Mouse (Mus musculus): ENCODE data around the gene Zfp184. TPM values are rescaled to one million over a fixed set of nuclear protein-coding genes. Genes with fewer than 3 reads are reported as not detected.
A peak's percentile ranks its signal among the peaks of the same experiment; 100 is the strongest.

Gene Zfp184
- polyA plus RNA-seq, 1 experiment from 2014 or later = 3.7 TPM

DNA sequence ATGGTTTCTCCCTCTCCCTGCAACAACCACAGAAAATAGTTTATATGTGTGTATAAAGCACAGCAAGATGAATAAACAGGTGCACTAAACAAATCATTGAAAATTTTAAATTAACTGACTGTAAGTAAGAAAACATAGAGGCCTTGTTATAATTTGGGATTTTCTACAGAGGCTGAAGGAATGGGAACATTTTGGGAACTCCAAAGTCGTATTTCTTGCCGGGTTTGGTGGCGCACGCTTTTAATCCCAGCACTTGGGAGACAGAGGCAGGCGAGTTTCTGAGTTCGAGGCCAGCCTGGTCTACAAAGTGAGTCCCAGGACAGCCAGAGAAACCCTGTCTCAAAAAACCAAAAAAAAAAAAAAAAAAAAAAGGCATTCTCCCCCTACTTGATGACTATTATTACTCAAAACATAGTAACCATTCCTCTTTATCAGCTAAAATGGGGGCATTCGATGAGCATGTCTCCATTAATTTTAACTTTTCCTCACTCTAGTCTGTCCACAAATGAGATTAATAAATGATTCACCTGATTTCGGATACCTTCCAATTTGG, 24.1 kb upstream of the Zfp184 start:
- DNase-seq (ENCODE audit: low spot score) = no peak

DNA sequence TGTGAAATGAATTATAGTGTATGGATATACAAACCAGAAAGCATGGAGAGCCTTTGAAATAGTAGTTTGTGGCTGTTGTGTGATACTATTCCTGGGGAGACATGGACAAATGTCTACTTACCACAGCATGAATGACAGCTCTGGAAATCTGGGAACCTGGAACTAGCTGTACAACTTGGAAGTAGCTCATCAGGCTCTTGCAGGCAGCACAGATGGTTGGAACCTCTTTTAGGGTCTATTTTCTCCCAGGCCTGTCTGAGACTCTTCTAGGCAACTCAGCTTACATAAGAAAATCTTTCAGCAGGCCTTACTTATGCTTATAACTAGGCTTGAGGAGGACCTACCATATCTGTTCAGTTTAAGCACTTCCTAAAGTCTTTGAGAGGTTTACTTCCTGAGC, 21.5 kb upstream of the Zfp184 start:
- DNase-seq (ENCODE audit: low spot score) = no peak

GRCm38 (mm10) chr13:21924734-21925335, 20.1 kb upstream of the Zfp184 start:
- DNase-seq (ENCODE audit: low spot score) = peak; percentile 71

DNA sequence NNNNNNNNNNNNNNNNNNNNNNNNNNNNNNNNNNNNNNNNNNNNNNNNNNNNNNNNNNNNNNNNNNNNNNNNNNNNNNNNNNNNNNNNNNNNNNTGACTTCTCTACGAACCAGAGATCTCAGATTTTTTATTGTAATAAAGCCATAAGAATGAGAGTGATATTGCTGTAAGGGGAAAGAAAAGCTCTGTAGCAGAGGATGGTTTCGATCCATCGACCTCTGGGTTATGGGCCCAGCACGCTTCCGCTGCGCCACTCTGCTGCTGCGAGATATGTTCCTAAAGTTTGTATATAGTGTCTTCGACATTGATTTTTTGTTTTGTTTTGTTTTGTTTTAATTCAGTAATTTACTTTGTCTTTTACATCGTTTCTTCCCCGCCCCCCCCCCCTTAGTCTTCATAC, 13.9 kb upstream of the Zfp184 start:
- DNase-seq (ENCODE audit: low spot score) = peak; percentile 1

- DNase-seq (ENCODE audit: low spot score) = no peak
Measured at GRCm38 (mm10) chr13:21931740-21932139, 13.2 kb upstream of the Zfp184 start.

- DNase-seq (ENCODE audit: low spot score) = peak; percentile 50
Measured at GRCm38 (mm10) chr13:21933626-21934548, 11.0 kb upstream of the Zfp184 start.

DNA sequence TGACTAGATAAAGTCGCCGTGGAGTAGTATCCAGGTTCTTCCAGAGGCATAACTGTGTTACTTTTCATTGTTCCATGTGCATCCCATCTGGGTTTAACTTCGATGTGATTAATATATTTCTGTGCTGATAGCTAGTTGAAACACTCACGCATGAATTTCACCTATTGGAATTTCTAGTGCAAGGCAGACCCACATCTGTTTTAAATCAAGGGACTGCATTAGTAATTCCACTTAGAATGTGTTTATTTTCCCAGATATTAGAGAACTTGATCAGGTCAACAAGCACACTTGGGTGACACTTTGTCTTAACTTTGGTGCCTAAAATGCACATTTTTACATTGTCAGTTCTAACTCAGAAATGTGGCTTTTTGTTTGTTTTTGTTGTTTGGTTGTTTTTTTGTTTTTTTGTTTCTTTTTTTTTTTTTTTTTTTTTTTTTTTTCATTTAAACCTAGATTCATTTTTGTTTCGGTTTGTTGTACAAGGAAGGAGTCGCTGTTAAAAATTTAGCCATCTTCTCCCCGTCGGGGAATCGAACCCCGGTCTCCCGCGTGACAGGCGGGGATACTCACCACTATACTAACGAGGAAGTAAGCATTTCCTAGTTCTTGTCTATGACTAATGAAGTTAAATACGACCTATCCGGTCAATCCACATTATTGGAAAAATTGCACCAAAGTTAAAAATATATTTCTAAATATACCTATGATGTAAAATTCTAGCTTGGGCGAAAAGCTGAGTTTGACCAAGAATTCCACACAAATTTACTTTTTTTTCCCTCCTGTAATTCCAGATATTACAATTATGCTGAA, 9.7 kb upstream of the Zfp184 start:
- DNase-seq (ENCODE audit: low spot score) = peak; percentile 80

DNA sequence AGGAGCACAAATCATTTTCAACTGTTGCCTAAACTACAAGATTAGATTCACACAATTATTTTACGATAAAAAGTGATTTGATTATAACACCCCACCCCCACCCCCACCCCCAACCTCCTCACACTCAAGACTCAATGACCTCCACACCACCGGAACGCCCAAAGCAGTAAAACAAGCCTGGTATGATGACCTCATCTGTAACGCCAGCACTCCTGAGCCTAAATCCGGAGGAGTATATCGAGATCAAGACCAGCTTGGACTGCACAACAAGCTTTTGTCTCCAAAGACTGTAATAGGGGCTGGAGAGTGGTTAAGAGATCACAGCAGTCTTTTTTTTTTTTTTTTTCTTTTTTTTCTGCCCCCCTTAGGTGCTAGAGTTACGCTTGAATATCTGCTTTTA, 9.1 kb upstream of the Zfp184 start:
- no peak for DNase-seq (ENCODE audit: low spot score)

DNA sequence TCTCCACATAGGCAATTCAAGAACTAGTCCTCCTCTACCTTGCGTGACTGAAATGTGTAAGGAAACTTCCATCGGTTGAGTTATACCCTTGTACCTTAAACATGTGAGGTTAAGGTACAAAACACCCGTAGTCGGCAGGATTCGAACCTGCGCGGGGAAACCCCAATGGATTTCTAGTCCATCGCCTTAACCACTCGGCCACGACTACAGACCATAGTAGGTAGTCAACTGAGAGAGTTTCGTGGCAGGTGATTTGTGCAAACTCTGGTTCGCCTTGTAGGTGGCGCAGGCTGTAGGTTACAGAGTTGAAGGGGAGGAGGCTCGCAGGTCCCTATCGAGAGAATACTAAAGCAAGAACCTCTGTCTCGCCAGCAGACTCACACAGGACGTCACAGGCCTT, 7.9 kb upstream of the Zfp184 start:
- DNase-seq (ENCODE audit: low spot score) = peak; percentile 92

DNA sequence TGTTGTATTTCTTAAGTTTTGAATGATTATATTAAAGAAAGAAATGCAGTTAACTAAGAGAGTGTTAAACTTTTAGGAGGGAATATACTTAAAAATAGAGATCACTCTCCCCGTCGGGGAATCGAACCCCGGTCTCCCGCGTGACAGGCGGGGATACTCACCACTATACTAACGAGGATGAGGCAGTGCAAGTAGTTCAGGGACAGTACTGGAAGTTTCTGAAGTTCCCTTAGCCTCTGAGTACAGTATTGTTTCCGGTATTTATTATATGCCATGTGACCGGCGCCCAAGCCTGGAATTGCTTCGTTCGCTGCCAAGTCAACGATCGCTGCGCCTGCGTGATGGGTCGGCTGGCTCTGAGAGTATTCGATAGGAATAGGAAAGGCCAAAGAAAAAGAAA, 4.7 kb upstream of the Zfp184 start:
- DNase-seq (ENCODE audit: low spot score) = peak; percentile 94

DNA sequence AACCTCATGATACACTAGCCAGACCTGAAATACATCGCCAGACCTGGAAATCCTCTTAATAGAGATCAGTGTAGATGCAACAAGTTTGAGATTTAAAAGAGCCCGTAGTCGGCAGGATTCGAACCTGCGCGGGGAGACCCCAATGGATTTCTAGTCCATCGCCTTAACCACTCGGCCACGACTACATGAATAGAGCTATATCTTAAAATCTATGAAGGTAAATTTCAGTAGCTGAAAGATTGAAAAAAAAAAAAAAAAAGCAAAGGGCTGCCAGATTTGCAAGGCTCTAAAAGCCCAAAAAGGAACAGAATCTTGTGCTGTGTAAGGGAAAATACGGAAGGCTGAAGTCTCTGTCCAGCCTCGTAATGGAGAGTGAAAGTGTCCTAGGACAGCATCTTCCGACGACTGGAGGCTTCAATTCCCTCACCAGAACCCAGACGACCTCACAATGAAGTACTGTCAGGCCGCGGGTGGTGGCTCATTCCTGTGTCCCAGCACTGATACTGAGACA, 4.0 kb upstream of the Zfp184 start:
- peak; percentile 78 for DNase-seq (ENCODE audit: low spot score)

DNA sequence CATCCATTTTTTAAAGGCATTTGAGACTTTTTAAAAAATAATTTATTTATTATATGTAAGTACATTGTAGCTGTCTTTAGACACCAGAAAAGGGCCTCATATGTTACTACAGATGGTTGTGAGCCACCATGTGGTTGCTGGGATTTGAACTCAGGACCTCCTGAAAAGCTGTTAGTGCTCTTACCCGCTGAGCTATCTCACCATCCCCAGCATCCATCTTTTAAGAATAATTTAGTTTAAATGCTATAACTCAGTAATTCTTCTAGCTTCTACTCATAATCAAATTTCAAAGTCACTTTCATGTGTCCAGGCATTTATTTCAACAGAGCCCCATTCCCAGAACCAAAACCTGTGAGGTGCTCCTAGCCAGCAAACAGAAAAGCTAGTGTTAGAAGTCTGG, 1.2 kb upstream of the Zfp184 start:
- no peak for DNase-seq (ENCODE audit: low spot score)

GRCm38 (mm10) chr13:21944592-21944925, 335 bp upstream of the Zfp184 start:
- DNase-seq (ENCODE audit: low spot score) = no peak

GRCm38 (mm10) chr13:21969269-21969668, 24.4 kb downstream of the Zfp184 start:
- DNase-seq (ENCODE audit: low spot score) = no peak

DNA sequence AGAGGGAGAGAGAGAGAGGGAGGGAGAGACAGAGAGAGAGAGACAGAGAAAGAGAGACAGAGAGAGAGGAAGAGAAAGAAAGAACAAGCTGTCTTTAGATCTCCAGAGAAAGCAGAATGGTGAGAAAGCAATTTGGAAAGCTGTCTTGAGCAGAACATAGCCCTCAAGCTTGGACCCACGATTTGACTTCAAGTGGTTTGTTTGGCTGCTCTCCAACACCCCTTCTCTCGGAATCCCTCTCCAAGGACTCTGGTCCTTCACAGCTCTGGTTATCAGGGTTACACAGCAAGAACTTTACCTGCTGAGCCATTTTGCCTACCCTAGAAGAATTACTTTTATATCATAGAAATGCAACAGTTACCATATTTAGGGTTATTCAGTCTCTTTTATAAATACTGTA, 24.9 kb downstream of the Zfp184 start:
- DNase-seq (ENCODE audit: low spot score) = no peak

DNA sequence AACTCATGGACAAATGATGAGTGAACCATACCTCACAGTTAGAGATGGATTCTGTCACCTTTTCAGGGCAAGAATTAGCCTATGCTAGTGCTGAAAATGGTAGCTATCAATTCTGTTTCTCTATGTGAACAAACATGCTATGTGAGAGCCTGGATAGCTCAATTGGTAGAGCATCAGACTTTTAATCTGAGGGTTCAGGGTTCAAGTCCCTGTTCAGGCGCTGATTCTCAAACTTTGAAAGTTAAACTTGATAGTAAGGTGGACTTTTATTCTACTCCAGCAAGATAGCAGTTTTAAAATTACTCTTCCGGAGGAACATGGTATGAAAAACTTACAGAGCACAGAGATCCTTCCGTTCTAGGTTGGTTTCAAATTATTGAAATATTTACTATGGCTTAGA, 26.7 kb downstream of the Zfp184 start:
- no peak for DNase-seq (ENCODE audit: low spot score)

- DNase-seq (ENCODE audit: low spot score) = peak; percentile 92
Measured at GRCm38 (mm10) chr13:21974221-21974725, 29.4 kb downstream of the Zfp184 start.

- DNase-seq (ENCODE audit: low spot score) = peak; percentile 93
Measured at GRCm38 (mm10) chr13:21974726-21975473, 30.0 kb downstream of the Zfp184 start.

DNA sequence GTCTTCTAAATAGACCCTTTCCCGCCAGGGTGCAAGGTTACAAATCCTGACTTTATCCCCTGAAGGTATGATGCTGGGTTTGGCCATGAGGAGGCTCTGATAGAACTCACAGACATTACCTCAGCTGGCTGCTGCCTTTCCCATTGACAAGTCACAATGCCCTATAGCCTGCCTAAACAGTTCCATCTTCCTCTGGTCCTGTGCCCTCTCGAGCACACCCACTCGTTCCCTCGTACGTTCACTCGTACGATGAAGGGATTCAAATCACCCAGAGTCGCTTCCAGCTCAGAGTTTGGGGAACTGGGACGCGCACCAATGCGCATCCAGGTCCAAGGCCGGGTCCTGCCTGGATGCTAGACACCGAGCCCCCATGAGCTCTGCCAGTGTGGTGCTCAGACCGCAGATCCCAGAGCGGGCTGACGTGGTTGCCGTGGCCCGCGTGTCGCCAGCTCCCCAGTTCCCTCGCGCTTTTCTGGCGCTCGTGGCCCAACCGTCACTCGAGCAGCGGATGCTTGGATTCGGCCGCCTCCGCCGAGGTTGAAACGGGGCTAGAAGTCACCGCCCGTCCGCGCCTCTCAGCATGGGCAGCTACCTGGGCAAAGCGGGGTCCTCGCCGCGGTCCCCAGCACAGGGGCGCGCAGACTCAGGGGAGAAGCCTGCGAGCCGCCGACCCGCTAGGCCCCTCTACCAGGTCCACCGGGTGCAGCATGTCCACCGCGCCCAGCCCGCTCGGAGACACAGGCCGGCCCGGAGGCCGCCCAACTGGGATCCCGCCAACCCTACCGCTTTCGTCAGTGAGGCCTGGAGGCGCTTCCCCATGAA, 36.3 kb downstream of the Zfp184 start, which contains the start of gene Pom121l2:
Gene Pom121l2 (plus strand): TSS at position 214 of the 822 bp plus-strand sequence.
- no peak for DNase-seq (ENCODE audit: low spot score)

DNA sequence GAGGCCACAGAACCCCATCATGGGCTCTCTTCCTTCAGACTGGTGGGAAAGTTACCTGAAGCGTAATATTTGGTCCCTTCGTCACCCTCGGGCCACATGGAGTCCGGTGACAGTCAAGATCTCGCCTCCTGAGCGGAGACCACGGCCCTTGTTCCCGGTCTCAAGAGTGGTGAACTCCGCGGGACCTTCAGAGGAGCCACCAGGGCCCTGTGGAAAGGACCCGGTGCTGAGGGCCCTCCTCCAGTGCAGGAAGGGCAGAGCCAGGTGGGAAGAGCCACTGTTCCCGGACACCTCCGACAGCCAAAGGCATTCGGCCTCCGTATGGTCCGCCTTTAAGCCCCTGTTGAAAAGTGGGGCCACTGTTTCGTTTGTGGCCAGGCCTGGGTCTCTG, 36.9 kb downstream of the Zfp184 start:
- DNase-seq (ENCODE audit: low spot score) = no peak

Data from thymus, postnatal 0 days (tissue).